Mouse (Mus musculus) G1E (cell line): ENCODE results near the gene Cib1. TPM values are rescaled to one million over a fixed set of nuclear protein-coding genes. Genes with fewer than 3 reads are reported as not detected.

ENCODE experiments used
- ATAC-seq: 2 replicates; pipeline ENCODE4 v1.8.0; 2016; ENCODE audit warnings: mild to moderate bottlenecking; ENCODE audit not compliant: insufficient number of reproducible peaks, poor library complexity, low FRiP score, severe bottlenecking; ENCODE audit errors: extremely low read depth
- DNase-seq: peaks from one replicate; pipeline ENCODE4 v3.0.0; 2012; ENCODE audit warnings: low spot score
- H3K27me3 ChIP-seq: 2 replicates; pipeline ENCODE4 v1.6.1; 2012; ENCODE audit warnings: mild to moderate bottlenecking, low read length, inconsistent platforms; ENCODE audit not compliant: insufficient read depth
- H3K36me3 ChIP-seq: replicated peaks from 2 replicates; pipeline ENCODE3; 2012; ENCODE audit warnings: mild to moderate bottlenecking, inconsistent platforms
- H3K4me1 ChIP-seq: 2 replicates; pipeline ENCODE4 v1.6.1; 2012; ENCODE audit warnings: low read depth, low read length, inconsistent platforms, mixed read lengths; ENCODE audit not compliant: insufficient read depth
- H3K4me3 ChIP-seq: 2 replicates; pipeline ENCODE4 v1.5.1; 2012; ENCODE audit warnings: low read depth, mild to moderate bottlenecking, inconsistent platforms, low read length, moderate library complexity, mixed read lengths
- H3K9me3 ChIP-seq: replicated peaks from 2 replicates; pipeline ENCODE4 v1.6.1; 2012; ENCODE audit warnings: inconsistent platforms
- CTCF ChIP-seq: IDR thresholded peaks from 2 replicates; pipeline ENCODE4 v1.5.1; 2012; ENCODE audit warnings: low read depth, low read length, inconsistent platforms, mixed read lengths
- GATA1 ChIP-seq: IDR thresholded peaks from 2 replicates; pipeline ENCODE4 v1.6.1; 2012; ENCODE audit warnings: borderline replicate concordance, low read length, inconsistent platforms, mixed read lengths
- GATA2 ChIP-seq: IDR thresholded peaks from 2 replicates; pipeline ENCODE4 v1.6.1; 2012; ENCODE audit warnings: low read depth, low read length, inconsistent platforms, borderline replicate concordance
- POLR2AphosphoS5 ChIP-seq: IDR thresholded peaks from 2 replicates; pipeline ENCODE4 v1.6.1; 2012; ENCODE audit warnings: low read depth, low read length, inconsistent platforms; ENCODE audit not compliant: insufficient replicate concordance
- TAL1 ChIP-seq: conservative IDR thresholded peaks from 2 replicates; pipeline ENCODE4 v1.6.1; 2012; ENCODE audit warnings: low read depth, low read length, inconsistent platforms, mixed read lengths
- polyA plus RNA-seq: library from polyadenylated mRNA; stranded (reverse); fragments of >175 nt; gene quantifications from 2 replicates; pipeline ENCODE4 v1.2.3, GENCODE M21; 2012
- total RNA-seq, 2 experiments: library from RNA; stranded (forward) in 1 of 2; stranded (reverse) in 1 of 2; fragments of 200-1000 nt in 1 of 2; fragments of >200 nt in 1 of 2; fragmentation: Nextera tagmentation in 1 of 2; gene quantifications; 2 replicates each; pipeline ENCODE4 v1.2.3; 2014 to 2017

Cib1 gene
- total and polyA plus RNA-seq, 3 experiments = 44.2 to 82.9 (median 49.6) TPM

DNA sequence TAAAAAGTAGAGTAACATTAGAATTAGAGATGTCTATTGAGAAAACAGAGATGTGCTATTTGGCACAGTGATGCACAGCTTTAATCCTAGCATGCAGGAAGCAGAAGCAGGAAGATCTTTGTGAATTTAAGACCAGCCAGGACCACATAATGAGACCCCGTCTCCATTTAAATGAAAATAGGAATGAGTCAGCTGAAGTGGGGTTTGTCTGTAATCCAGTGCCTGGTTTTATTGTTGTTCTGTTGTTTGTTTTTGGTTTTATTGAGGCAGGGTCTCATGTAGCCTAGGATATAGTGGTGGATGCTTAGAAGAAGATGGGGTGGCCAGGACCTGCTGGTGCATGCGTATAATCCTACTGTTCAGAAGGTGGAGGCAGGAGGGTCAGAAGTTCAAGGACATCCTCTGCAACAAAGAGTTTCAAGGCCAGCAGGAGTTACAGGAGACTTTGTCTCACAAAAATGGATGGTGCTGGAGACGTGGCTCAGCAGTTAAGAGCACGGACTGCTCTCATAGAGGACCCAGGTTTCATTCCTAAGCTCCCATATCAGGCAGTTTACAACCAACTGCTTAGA, 11.3 kb downstream of the Cib1 start:
- TF ChIP-seq CTCF (no peak), POLR2AphosphoS5 (no peak), GATA2 (no peak), TAL1 (no peak), GATA1 (no peak)
- no peaks in the 10 kb centered on the region for H3K9me3 ChIP-seq
- H3K4me3 ChIP-seq = no peak overlapping the region
- peaks cover 97% of the 10 kb centered on the region for H3K36me3 ChIP-seq
- DNase-seq (no peak), ATAC-seq (no peak)
- no peaks in the 10 kb centered on the region; the same call in 1 of the 2 replicates for H3K27me3 ChIP-seq
- H3K4me1 ChIP-seq = peaks cover 23% of the 10 kb centered on the region

DNA sequence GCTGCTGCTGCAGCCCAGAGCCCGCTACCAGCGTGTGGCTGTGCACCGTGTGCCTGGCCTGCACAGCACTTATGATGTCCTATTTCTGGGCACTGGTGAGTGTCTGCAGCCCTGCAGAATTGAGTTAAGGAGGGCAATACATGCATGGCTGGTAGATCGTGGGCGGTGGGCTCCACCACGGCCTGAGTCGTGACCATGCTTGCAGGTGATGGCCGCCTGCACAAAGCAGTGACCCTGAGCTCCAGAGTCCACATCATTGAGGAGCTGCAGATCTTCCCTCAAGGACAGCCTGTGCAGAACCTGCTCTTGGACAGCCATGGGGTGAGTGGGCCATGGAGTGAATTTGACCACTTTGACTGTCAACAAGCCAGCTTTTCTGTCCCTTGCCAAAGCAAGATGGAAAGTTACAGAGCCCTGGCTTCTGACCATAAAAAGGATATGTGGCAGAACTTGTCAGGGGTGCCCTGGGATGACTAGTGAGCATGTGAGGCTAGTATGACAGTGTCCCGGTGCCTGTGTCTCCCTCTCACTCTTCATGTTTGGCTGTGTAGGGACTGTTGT, 12.3 kb downstream of the Cib1 start:
- Histone ChIP-seq H3K36me3 (peaks cover 98% of the 10 kb centered on the region), H3K4me3 (no peak overlapping the region), H3K9me3 (no peaks in the 10 kb centered on the region), H3K4me1 (peaks cover 30% of the 10 kb centered on the region), H3K27me3 (no peaks in the 10 kb centered on the region; the same call in 1 of the 2 replicates)
- TF ChIP-seq GATA1 (no peak), CTCF (no peak), TAL1 (no peak), GATA2 (no peak), POLR2AphosphoS5 (no peak)
- DNase-seq (no peak), ATAC-seq (no peak)

DNA sequence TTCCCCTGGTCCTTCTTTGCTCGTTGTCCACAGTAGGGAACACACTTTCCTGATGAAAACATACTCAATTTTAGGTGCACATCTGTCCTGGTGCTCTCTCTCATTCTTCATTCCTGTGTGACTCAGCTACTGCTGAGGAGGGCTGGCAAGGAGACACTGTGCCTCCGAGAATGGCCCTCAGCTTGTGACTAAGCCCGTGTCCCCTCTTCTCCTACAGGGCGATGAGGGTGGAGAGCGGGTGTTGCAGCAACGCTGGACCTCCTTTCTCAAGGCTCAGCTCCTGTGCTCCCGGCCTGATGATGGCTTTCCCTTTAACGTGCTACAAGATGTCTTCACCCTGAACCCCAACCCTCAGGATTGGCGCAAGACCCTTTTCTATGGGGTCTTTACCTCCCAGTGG, 13.9 kb downstream of the Cib1 start:
- no peak for DNase-seq
- peaks cover 98% of the 10 kb centered on the region for H3K36me3 ChIP-seq
- no peak for ATAC-seq
- H3K4me1 ChIP-seq = peaks cover 35% of the 10 kb centered on the region
- H3K9me3 ChIP-seq = no peaks in the 10 kb centered on the region
- TF ChIP-seq GATA2 (no peak), POLR2AphosphoS5 (no peak), CTCF (no peak), GATA1 (no peak), TAL1 (no peak)
- H3K27me3 ChIP-seq = no peaks in the 10 kb centered on the region; the same call in 1 of the 2 replicates
- no peak overlapping the region for H3K4me3 ChIP-seq

DNA sequence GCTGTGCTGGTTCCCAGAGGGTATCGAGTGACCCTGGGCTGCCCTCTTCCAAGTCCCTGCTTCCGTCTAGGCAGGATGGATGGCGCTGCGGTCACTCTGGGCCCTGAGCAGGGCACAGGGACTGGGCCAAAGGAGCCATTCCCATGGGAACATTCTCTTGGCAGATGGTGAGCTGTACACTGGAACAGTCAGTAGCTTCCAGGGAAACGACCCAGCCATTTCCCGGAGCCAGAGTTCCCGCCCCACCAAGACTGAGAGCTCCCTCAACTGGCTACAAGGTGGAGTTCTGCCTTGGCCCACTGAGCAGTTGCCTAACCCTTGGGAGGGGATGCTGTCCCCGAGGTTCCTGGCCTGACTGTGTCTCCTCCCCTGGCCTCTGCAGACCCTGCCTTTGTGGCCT, 16.0 kb downstream of the Cib1 start:
- H3K4me3 ChIP-seq = no peak overlapping the region
- TF ChIP-seq CTCF (no peak), TAL1 (no peak), POLR2AphosphoS5 (no peak), GATA2 (no peak), GATA1 (no peak)
- ATAC-seq = no peak
- no peaks in the 10 kb centered on the region; the same call in 1 of the 2 replicates for H3K27me3 ChIP-seq
- no peak for DNase-seq
- H3K4me1 ChIP-seq = peaks cover 53% of the 10 kb centered on the region
- H3K9me3 ChIP-seq = no peaks in the 10 kb centered on the region
- H3K36me3 ChIP-seq = peaks cover 98% of the 10 kb centered on the region

DNA sequence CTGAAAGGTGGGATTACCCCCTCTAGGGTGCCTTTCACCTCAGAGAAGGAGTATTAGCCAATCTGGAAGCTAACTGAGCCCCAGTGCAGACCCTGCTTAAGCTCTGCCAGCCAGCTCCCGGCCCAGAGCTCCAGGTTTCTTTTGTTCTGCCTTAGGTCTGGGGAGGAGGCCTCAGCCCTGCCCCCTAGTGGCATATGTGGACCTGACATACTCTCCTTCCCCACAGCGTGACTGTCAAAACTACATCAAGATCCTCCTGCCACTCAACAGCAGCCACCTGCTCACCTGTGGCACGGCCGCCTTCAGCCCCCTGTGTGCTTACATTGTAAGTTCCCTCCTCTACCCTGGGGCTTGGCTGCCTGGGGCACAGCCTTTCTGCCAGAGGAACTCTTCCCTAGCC, 17.2 kb downstream of the Cib1 start:
- Histone ChIP-seq H3K9me3 (no peaks in the 10 kb centered on the region), H3K4me3 (no peak overlapping the region), H3K36me3 (peaks cover 96% of the 10 kb centered on the region), H3K4me1 (peaks cover 65% of the 10 kb centered on the region), H3K27me3 (no peaks in the 10 kb centered on the region)
- TF ChIP-seq CTCF = peak; percentile 82; the same call in 1 of the 2 replicates
- TF ChIP-seq GATA1 = no peak
- ATAC-seq (no peak; the same call in 1 of the 2 replicates), DNase-seq (no peak)

DNA sequence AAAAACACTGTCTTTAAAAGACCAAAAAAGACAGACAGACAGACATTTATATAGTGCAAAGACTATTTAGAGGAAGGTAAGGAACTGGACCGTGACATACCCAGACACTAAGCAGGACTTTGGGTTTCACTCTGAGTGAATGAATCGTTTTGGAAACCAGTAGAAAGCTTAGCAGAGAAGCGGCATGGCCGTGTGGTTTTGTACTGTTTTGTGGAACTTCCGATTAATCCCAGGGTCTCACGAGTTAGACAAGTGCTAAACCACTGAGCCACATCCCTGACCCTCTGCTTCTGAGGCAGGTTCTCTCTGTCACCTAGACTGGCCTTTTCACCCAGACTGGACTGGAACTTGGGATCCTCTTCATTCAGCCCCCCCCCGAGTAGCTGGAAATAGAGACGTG, 18.2 kb downstream of the Cib1 start:
- Histone ChIP-seq H3K4me3 (no peak overlapping the region), H3K9me3 (no peaks in the 10 kb centered on the region), H3K27me3 (no peaks in the 10 kb centered on the region), H3K36me3 (peaks cover 89% of the 10 kb centered on the region), H3K4me1 (peaks cover 70% of the 10 kb centered on the region)
- no peak for TF ChIP-seq GATA2
- TF ChIP-seq POLR2AphosphoS5 = no peak
- no peak for TF ChIP-seq GATA1
- no peak for TF ChIP-seq CTCF
- no peak for TF ChIP-seq TAL1
- no peak for DNase-seq
- no peak for ATAC-seq
